Mouse (Mus musculus): ENCODE data around the gene Prmt1. TPM values are rescaled to one million over a fixed set of nuclear protein-coding genes. Genes with fewer than 3 reads are reported as not detected.

Gene Prmt1
- total RNA-seq, 2 experiments from 2014 or later = 155 to 168 TPM

DNA sequence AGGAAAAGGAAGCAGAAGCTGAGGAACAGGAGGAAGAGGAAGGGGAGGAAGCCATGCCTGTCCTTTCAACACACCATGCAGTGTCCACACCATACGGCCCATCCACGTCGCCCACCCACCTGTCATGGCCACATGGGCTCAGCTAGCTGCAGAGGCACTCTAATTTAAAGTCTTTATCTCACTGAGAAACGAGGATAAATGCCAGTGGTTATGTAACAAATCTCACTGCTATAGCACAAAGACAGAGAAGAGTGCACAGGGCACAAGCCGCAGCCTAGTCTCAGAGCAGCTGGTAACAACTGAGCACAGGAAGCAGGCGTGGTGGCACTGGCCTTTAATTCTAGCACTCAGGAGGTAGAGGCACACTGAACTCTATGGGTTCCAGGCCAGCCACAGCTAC lies 36.4 kb downstream of the Prmt1 start:
- DNase-seq = no peak

DNA sequence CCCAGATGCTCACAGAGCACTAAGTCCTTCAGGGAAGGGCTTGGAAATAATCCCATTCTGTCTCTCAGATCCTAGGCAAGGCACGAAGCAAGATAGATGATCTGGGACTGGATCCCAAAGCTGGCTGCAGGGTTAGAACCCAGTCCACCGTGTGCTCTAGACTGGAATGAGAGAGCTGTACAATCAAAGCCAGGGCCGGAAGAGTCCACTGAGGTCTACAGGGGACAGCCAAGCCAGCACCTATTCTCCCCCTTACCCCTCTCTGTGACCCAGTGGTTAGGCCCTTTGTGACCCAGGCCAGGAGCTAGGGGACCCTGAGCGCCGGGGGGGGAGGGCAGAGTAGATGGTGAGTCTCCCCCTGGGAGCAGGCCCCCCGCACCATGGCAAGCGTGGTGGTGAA lies 43.5 kb downstream of the Prmt1 start, which contains the start of gene Tsks:
Tsks (plus strand) TSS at position 301 of the 400 bp plus-strand sequence.
- DNase-seq = no peak

DNA sequence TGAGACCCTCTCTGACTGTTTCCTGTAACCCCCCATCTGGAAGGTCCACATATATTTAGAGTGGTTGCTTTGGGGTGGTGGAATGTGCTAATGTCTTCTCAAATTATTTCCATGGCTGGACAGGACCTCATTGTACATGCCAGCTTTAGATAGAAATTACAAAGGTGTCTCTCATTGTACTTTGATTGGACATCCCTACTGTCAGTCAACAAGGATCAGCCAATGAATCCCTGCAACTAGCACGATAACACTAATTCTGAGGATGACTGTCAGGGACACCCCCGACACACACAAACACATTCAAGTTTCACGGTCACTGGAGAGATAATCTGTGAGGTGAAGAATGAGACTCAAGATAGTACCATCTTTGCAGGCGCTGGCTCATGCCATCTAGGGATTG lies 47.7 kb downstream of the Prmt1 start:
- no peak for DNase-seq

DNA sequence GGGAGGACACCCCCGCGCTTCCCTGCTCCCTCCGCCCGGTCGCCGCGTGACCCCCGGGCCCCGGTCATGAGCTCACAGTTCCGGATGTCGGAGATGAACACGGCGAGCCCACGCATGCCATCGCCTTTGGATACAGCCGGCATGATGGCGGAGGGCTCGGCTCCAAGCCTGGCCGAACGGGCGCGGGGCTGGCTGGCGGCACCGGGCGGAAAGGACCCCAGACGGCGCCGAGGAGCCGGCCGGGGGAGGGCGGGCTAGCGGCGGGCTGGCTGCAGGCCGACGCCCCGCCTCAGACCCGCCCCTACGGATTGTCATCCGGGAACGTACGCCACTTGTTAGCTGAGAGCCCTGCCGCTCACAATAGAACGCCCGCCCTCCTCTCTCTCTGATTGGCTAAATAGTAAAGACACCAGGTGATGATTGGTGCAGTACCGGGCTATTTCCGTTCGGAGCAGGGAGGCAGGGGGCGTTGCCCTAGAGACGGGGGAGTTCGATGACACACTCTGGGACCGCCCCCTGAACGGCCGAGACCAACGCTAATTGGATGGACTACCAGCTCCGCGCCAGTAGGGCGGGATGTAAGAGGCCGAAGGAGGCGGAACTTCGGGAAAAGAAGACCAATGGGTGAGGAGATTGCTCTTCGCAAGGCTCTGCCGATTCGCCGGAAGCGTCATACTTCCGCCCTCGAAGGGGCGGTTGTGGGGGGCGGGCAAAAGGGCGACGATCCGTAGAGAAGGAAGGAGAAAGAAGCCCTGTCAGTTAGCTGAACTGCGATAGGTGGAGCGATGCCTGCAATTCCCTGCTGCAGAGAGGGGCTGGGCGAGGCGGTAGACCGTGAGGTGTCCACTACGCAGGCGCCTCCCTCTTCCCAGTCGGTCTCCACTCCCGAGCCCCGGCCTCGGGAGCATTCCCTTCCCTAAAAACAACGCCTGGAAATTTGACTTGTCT lies 56.9 kb downstream of the Prmt1 start, which contains the start of gene Ap2a1:
Ap2a1 (minus strand) TSS at position 293 of the 948 bp plus-strand sequence.
- peak; percentile 100 for DNase-seq

DNA sequence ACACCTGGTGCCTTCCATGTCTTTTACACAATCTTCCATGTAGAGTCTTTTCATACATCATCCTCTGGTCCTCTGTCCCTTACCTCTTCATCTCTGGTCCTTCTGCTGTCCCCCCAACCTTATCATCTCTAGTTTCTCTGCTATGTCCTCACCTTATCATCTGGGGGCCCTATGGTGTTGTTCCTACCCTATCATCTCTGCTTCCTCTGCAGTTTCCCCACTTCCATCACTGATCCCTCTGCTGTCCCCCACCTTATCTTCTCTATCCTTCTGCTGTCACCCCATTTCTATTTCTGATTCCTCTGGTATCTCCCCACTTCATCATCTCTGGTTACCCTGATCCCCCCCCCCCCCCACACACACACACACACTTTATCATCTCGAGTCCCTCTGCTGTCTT lies 57.8 kb downstream of the Prmt1 start:
- DNase-seq = no peak

Small RNAs within 50 kb of the gene (microRNA-seq; reads per million reads assigned to microRNA genes)
- gene Mir7054 = 0.60 to 1.9 reads per million in 2 experiments

Other genes with a start within 250 kb of the Prmt1 start
- 10 to 100 TPM; 31.8 to 34.8 TPM for gene Vrk3, start 238.2 kb downstream of the Prmt1 start, total RNA-seq (2021)
- under 1 TPM; 0.22 to 0.38 TPM for gene Zfp473, start 235.5 kb downstream of the Prmt1 start, total RNA-seq (2021)
- gene Nup62, start 170.5 kb downstream of the Prmt1 start, total RNA-seq (2021) = 10 to 100 TPM; 29.7 to 30.6 TPM
- 1 to 10 TPM; 1.1 to 2.5 TPM for gene Il4i1, start 170.2 kb downstream of the Prmt1 start, total RNA-seq (2021)
- gene Atf5, start 169.9 kb downstream of the Prmt1 start, total RNA-seq (2021) = 10 to 100 TPM; 26.3 to 28.9 TPM
- gene Akt1s1, start 137.6 kb downstream of the Prmt1 start, total RNA-seq (2021) = 10 to 100 TPM; 78.8 to 80.6 TPM
- 10 to 100 TPM; 63.7 to 64.6 TPM for gene Tbc1d17, start 137.5 kb downstream of the Prmt1 start, total RNA-seq (2021)
- gene Pnkp, start 129.4 kb downstream of the Prmt1 start, total RNA-seq (2021) = 10 to 100 TPM; 27.1 to 27.2 TPM
- 100 to 1,000 TPM; 346 to 359 TPM for gene Ptov1, start 116.8 kb downstream of the Prmt1 start, total RNA-seq (2021)
- gene Med25, start 93.9 kb downstream of the Prmt1 start, total RNA-seq (2021) = 100 to 1,000 TPM in 1 of 2 experiments, 10 to 100 TPM in 1; 97.2 to 113 TPM
- 10 to 100 TPM; 23.8 to 29.1 TPM for gene Fuz, start 90.5 kb downstream of the Prmt1 start, total RNA-seq (2021)
- 100 to 1,000 TPM; 295 to 305 TPM for gene Ap2a1, start 57.1 kb downstream of the Prmt1 start, total RNA-seq (2021)
- under 1 TPM; 0.87 to 0.88 TPM for gene Tsks, start 43.4 kb downstream of the Prmt1 start, total RNA-seq (2021)
- gene Cpt1c, start 11.7 kb downstream of the Prmt1 start, total RNA-seq (2021) = 100 to 1,000 TPM; 131 to 137 TPM
- 10 to 100 TPM; 45.9 to 51.0 TPM for gene Irf3, start 11.1 kb upstream of the Prmt1 start, total RNA-seq (2021)
- 1 to 10 TPM; 3.0 to 4.1 TPM for gene Bcl2l12, start 12.1 kb upstream of the Prmt1 start, total RNA-seq (2021)
- gene Scaf1, start 29.8 kb upstream of the Prmt1 start, total RNA-seq (2021) = 100 to 1,000 TPM; 149 to 155 TPM
- gene Rras, start 31.4 kb upstream of the Prmt1 start, total RNA-seq (2021) = 1 to 10 TPM; 9.7 TPM
- 10 to 100 TPM; 74.3 to 75.3 TPM for gene Prr12, start 66.3 kb upstream of the Prmt1 start, total RNA-seq (2021)
- 10 to 100 TPM; 51.0 to 51.3 TPM for gene Nosip, start 75.9 kb upstream of the Prmt1 start, total RNA-seq (2021)
- 1 to 10 TPM; 5.5 to 6.1 TPM for gene Prrg2, start 76.1 kb upstream of the Prmt1 start, total RNA-seq (2021)
- gene Rcn3, start 105.7 kb upstream of the Prmt1 start, total RNA-seq (2021) = 1 to 10 TPM; 6.2 to 6.9 TPM
- 10 to 100 TPM; 16.7 to 18.5 TPM for gene Fcgrt, start 117.3 kb upstream of the Prmt1 start, total RNA-seq (2021)
- gene Rps11, start 137.9 kb upstream of the Prmt1 start, total RNA-seq (2021) = 100 to 1,000 TPM; 408 to 432 TPM
- gene Rpl13a, start 142.2 kb upstream of the Prmt1 start, total RNA-seq (2021) = 100 to 1,000 TPM; 788 to 817 TPM
- under 1 TPM in 1 of 2 experiments, not detected in 1; 0.50 TPM for gene Gm45713, start 149.7 kb upstream of the Prmt1 start, total RNA-seq (2021)
- 10 to 100 TPM in 1 of 2 experiments, 1 to 10 TPM in 1; 7.0 to 10.1 TPM for gene Flt3l, start 149.9 kb upstream of the Prmt1 start, total RNA-seq (2021)
- 10 to 100 TPM; 44.5 to 46.8 TPM for gene Pih1d1, start 167.7 kb upstream of the Prmt1 start, total RNA-seq (2021)
- gene Aldh16a1, start 168.0 kb upstream of the Prmt1 start, total RNA-seq (2021) = 10 to 100 TPM; 10.5 to 18.0 TPM
- gene Slc17a7, start 177.4 kb upstream of the Prmt1 start, total RNA-seq (2021) = 1,000 to 10,000 TPM; 1,360 to 1,418 TPM
- gene Gfy, start 193.0 kb upstream of the Prmt1 start, total RNA-seq (2021) = under 1 TPM; 0.17 to 0.28 TPM
- gene Pth2, start 194.4 kb upstream of the Prmt1 start, total RNA-seq (2021) = not detected
- 1 to 10 TPM; 2.0 to 3.3 TPM for gene Ccdc155, start 218.3 kb upstream of the Prmt1 start, total RNA-seq (2021)
- gene Dkkl1, start 225.6 kb upstream of the Prmt1 start, total RNA-seq (2021) = 1 to 10 TPM; 1.4 to 2.3 TPM
- 1 to 10 TPM; 2.6 to 7.8 TPM for gene Tead2, start 229.2 kb upstream of the Prmt1 start, total RNA-seq (2021)

Measured in layer of hippocampus, postnatal 36 days (tissue).